ENCODE assay signal across 28 mouse cellular contexts in the genomic region with DNA sequence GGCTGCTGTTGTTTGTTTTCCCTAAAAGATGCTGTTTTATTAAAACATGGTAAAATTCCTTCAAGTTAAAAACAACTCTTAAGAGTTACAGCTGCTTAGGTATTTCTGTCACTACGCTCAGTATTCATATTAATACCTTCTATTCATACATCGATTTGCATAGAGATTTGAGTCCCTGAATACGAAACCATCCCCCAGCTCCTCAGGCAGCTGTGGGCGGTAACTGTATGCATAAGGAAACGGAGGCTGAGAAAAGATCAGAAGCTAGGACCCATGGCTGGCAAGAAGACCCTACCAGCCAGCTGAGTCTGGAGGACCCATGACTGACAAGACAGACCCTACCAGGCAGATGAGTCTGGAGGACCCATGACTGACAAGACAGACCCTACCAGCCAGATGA.
"Had no signal": no experiment of that assay in that cellular context is flagged by ENCODE, and none has a peak within 500 bp of the region (broad histone marks: within the 10 kb centered on the region; RNA-seq: fewer than 3 reads in every experiment).

No protein-coding gene starts in this region.

- H3K4me2 ChIP-seq: embryonic facial prominence, embryonic 12.5 days; embryonic facial prominence, embryonic 13.5 days; embryonic facial prominence, embryonic 15.5 days; forebrain, embryonic 12.5 days; forebrain, embryonic 13.5 days; forebrain, embryonic 15.5 days had no signal

- H3K9me3 ChIP-seq: embryonic facial prominence, embryonic 10.5 days; embryonic facial prominence, embryonic 12.5 days; embryonic facial prominence, embryonic 13.5 days; embryonic facial prominence, embryonic 15.5 days; forebrain, embryonic 10.5 days; forebrain, embryonic 12.5 days; forebrain, embryonic 13.5 days; forebrain, embryonic 15.5 days had no signal

- H3K27ac ChIP-seq: embryonic facial prominence, embryonic 10.5 days; embryonic facial prominence, embryonic 12.5 days; embryonic facial prominence, embryonic 13.5 days; embryonic facial prominence, embryonic 15.5 days; forebrain, embryonic 10.5 days; forebrain, embryonic 12.5 days; forebrain, embryonic 13.5 days; forebrain, embryonic 15.5 days; gastrocnemius, adult 2 months; heart, adult 2 months had no signal

- H3K36me3 ChIP-seq: embryonic facial prominence, embryonic 10.5 days; embryonic facial prominence, embryonic 12.5 days; embryonic facial prominence, embryonic 13.5 days; embryonic facial prominence, embryonic 15.5 days; forebrain, embryonic 10.5 days; forebrain, embryonic 12.5 days; forebrain, embryonic 15.5 days had no signal

- H3K4me3 ChIP-seq: embryonic facial prominence, embryonic 10.5 days; embryonic facial prominence, embryonic 12.5 days; embryonic facial prominence, embryonic 13.5 days; embryonic facial prominence, embryonic 15.5 days; erythroblast, embryonic 14.5 days; forebrain, embryonic 10.5 days; forebrain, embryonic 12.5 days; forebrain, embryonic 13.5 days; forebrain, embryonic 15.5 days; gastrocnemius, adult 2 months; heart, adult 2 months had no signal

- ATAC-seq: forebrain, embryonic 13.5 days; forebrain, embryonic 14.5 days; forebrain, embryonic 15.5 days; forebrain, embryonic 16.5 days; forebrain, postnatal 0 days had no signal

- H3K27me3 ChIP-seq: embryonic facial prominence, embryonic 12.5 days; forebrain, embryonic 13.5 days; forebrain, embryonic 15.5 days had no signal

- H3K9ac ChIP-seq: embryonic facial prominence, embryonic 12.5 days; embryonic facial prominence, embryonic 13.5 days; embryonic facial prominence, embryonic 15.5 days; forebrain, embryonic 12.5 days; forebrain, embryonic 13.5 days; forebrain, embryonic 15.5 days; forebrain, postnatal 0 days had no signal

- DNase-seq: cerebellum, adult 2 months; cerebellum, adult 8-10 months; cerebellum, adult 9-10 months; cerebellum, adult 9-11 months; cerebellum, postnatal 10 days; cerebellum, postnatal 14 days; cerebellum, postnatal 25 days; cerebellum, postnatal 36 days; embryo, embryonic 11 days; forebrain, postnatal 0 days; gastrocnemius, adult 2 months; gastrocnemius, postnatal 10 days; gastrocnemius, postnatal 14 days; gastrocnemius, postnatal 25 days; gastrocnemius, postnatal 36 days; heart, adult 18-20 months; heart, adult 2 months had no signal
